Mouse (Mus musculus): ENCODE measurements around the gene 6820408C15Rik. TPM values are rescaled to one million over a fixed set of nuclear protein-coding genes. Genes with fewer than 3 reads are reported as not detected.
"Not testable (repeated sequence)": the region's sequence is repeated elsewhere in the genome, so short reads cannot be mapped to it uniquely, and the experiment has no call there.

Gene 6820408C15Rik
- polyA plus RNA-seq, 1 experiment, result 8.1 TPM

DNA sequence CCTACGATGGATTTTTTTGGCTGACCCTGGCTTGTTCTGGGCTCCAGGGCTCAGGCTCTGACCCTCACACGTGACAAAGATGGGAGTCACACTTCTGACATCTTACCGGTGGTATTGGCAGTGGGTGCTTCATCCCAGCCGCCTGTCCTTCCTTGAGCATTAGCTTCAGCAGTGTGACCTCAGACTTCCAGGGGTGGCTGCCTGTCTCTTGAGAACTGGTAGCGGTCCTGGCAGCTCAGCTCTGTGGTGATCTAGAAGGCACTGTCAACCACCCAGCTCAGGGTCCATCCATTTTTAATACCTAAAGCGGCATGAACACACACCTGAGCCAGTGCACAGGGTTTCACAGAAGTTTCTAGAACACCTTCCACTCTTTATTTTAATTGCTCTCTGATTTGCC, 5.6 kb upstream of the 6820408C15Rik start:
- no peak for TF ChIP-seq CTCF (IDR thresholded peaks at IDR 0.05; ENCODE audit: insufficient read depth, low read length)
- no peak for TF ChIP-seq POLR2A (IDR thresholded peaks at IDR 0.05; ENCODE audit: borderline replicate concordance, extremely low read depth, low read depth, low read length)
- WGBS, result 72% methylated on average over 6 of the region's 6 CpGs
- Histone ChIP-seq H3K4me1 (ENCODE audit: control insufficient read depth, insufficient read depth, low read length) (peaks cover 11% of the 10 kb centered on the region; the same call in 1 of the 2 replicates), H3K4me3 (replicated peaks; ENCODE audit: extremely low read depth, low read depth, low read length) (no peak overlapping the region)
- DNase-seq, result no peak

DNA sequence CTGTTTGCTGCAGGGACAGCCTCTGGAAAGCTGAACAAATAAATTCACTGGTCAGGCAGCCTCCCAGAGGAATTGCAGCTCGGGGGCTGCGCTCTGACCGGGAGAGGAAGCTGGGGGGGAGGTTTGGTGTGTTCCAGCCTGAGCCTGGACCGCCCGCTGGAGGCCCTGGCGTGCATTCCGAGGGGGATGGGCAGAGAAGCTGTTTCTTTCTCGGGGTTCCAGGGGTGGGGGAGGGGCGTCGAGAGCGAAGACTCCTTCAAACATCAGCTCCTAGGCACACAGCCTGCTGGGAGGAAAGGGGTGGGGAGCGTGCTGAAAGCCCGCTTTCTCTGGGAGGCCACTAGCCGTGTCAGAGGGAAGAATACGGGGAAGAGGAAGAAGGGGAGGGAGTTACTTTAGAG, 4.4 kb upstream of the 6820408C15Rik start:
- TF ChIP-seq POLR2A (IDR thresholded peaks at IDR 0.05; ENCODE audit: borderline replicate concordance, extremely low read depth, low read depth, low read length) (no peak), CTCF (IDR thresholded peaks at IDR 0.05; ENCODE audit: insufficient read depth, low read length) (no peak)
- 7% methylated on average over 15 of the region's 15 CpGs for WGBS
- DNase-seq, result peak; percentile 48
- no peak overlapping the region for H3K4me3 ChIP-seq (replicated peaks; ENCODE audit: extremely low read depth, low read depth, low read length)
- H3K4me1 ChIP-seq (ENCODE audit: control insufficient read depth, insufficient read depth, low read length), result peaks cover 8% of the 10 kb centered on the region; the same call in 1 of the 2 replicates

DNA sequence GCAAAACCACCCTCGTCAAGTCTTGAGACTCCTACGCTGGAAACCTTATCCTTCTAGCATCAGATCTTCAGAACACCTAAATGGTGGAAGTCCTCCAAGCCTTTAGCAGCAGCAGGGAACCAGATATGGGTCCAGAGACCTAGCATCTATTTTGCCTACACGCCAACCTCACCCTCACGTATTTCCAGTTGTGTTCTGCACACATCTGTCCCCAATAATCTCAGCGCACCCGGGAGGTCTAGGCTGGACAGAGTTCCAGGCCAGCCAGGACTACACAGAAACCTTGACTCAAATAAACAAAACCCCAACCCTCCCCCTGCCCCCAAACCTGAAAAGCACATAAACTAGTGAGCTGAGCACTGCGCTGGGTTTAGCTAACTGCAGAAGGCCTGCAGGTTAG, 3.9 kb upstream of the 6820408C15Rik start:
- DNase-seq, result no peak
- 50% methylated on average over 7 of the region's 7 CpGs for WGBS
- H3K4me3 ChIP-seq (replicated peaks; ENCODE audit: extremely low read depth, low read depth, low read length), result no peak overlapping the region

DNA sequence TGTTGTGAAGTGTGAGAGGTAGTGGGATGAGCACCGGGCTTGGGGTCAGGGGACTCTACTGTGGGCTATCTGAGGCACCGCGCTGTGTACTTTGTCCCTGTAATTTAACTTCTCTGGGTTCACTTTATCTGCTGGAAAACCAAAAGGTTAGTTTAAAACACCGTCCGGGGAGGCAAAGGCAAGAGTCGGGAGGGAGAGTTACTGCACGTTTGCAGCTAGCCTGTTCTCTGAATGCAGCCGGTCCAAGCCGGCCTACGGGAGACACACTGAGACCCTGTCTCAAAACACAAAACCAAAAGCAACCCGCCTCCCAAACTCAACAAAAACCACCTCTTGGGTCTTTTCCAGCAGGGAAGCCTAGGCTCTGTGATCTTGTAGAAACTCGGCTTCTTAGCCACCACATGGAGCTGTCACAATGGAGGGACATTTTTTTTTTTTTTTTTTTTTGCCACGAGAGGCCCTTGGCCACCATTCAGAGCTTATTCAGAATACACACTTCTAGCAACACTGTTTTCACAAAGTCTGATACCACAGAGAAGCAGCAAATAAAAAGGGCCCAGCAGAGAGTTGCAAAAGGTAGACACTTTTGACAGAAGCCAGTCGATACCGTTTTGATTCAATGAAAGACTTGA, 2.7 kb upstream of the 6820408C15Rik start:
- 45% methylated on average over 15 of the region's 15 CpGs for WGBS
- TF ChIP-seq CTCF (IDR thresholded peaks at IDR 0.05; ENCODE audit: insufficient read depth, low read length), result no peak
- TF ChIP-seq POLR2A (IDR thresholded peaks at IDR 0.05; ENCODE audit: borderline replicate concordance, extremely low read depth, low read depth, low read length), result no peak
- H3K4me1 ChIP-seq (ENCODE audit: control insufficient read depth, insufficient read depth, low read length), result peaks cover 6% of the 10 kb centered on the region; the same call in 1 of the 2 replicates
- no peak overlapping the region for H3K4me3 ChIP-seq (replicated peaks; ENCODE audit: extremely low read depth, low read depth, low read length)
- no peak for DNase-seq

More for the DNA sequence above, 3.9 kb upstream of the 6820408C15Rik start:
- no peak for TF ChIP-seq CTCF (IDR thresholded peaks at IDR 0.05; ENCODE audit: insufficient read depth, low read length)
- no peak for TF ChIP-seq POLR2A (IDR thresholded peaks at IDR 0.05; ENCODE audit: borderline replicate concordance, extremely low read depth, low read depth, low read length)
- H3K4me1 ChIP-seq (ENCODE audit: control insufficient read depth, insufficient read depth, low read length), result peaks cover 6% of the 10 kb centered on the region; the same call in 1 of the 2 replicates

GRCm38 (mm10) chr2:152413158-152413764, 2.1 kb upstream of the 6820408C15Rik start:
- no peak for DNase-seq
- 36% methylated on average over 21 of the region's 21 CpGs for WGBS
- peak overlapping the region; percentile 14 for H3K4me3 ChIP-seq (replicated peaks; ENCODE audit: extremely low read depth, low read depth, low read length)
- TF ChIP-seq POLR2A (IDR thresholded peaks at IDR 0.05; ENCODE audit: borderline replicate concordance, extremely low read depth, low read depth, low read length), result no peak
- TF ChIP-seq CTCF (IDR thresholded peaks at IDR 0.05; ENCODE audit: insufficient read depth, low read length), result no peak
- H3K4me1 ChIP-seq (ENCODE audit: control insufficient read depth, insufficient read depth, low read length), result peaks cover 6% of the 10 kb centered on the region; the same call in 1 of the 2 replicates

DNA sequence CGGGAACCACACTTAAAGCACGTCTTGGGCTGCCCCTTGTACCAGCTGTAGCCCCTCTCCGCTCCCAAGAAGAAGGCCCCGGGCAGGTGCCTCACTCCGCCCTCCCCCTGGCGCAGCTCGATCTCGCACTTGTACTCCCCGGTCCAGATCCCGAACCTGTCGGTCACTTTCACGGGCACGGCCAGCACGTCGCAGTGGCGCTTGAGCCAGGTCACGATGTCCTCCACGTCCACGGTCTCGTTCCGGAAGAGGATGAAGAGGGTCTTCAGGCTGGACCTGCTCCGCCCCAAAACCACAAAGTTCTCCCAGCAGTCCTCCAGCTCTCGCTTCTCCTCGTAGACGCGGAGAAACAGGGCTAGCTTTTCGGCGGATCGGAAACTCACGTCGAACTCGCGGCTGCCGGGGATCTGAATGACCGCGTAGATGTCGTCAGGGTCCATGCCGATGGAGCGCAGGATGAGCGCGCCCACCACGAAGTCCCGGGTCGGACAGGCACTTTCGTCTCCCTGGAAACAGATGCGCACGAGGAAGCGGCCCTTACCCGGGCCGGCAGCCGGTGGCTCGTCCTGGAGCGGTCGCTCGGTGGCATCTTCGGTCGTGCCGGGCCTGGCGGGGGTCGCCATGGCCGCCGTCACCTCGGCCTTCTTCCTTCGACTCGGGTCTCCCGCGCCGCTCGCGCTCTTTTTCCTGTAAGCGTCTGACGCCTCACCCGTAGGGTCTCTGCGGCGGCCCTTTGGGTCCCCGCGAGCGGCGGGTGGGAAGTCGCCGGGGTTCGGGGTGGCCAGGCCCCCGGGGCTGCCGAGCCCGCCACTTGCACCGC, 1.4 kb upstream of the 6820408C15Rik start:
- peak overlapping the region; percentile 87 for H3K4me3 ChIP-seq (replicated peaks; ENCODE audit: extremely low read depth, low read depth, low read length)
- 2% methylated on average over 86 of the region's 86 CpGs for WGBS
- H3K4me1 ChIP-seq (ENCODE audit: control insufficient read depth, insufficient read depth, low read length), result peaks cover 6% of the 10 kb centered on the region; the same call in 1 of the 2 replicates
- DNase-seq, result peak; percentile 61
- no peak for TF ChIP-seq POLR2A (IDR thresholded peaks at IDR 0.05; ENCODE audit: borderline replicate concordance, extremely low read depth, low read depth, low read length)
- no peak for TF ChIP-seq CTCF (IDR thresholded peaks at IDR 0.05; ENCODE audit: insufficient read depth, low read length)

DNA sequence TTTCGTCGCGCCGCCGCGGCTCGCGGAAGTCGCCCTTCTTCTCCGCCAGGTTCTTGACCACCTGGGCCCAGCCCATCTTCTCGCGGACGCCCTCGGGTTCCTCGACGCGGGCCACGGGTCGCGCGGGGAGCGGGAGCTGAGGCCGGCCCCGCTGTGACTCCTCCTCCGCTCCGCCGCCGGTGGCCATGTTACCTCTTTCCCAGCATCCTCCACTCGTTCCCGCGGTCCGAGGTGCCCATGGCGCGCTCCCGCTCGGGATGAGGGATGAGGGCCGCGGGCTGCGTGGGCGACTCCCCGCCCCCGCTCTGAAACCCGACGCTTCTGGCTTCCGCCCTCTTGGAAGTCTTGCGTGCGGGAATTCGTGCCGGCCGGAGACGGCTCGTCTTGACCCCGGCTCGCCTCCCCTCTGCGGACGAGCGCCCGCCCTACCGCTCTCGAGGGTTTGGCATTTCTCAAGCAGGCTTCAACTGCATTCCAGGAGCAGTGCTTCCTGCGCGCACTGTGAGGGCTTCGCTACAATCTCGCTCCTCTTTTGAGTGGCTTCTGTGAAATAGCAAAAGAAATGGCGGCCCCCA, 709 bp upstream of the 6820408C15Rik start, which contains the start of gene Zcchc3:
Zcchc3 (minus strand) TSS at position 437 of the 575 bp plus-strand sequence.
- Histone ChIP-seq H3K4me3 (replicated peaks; ENCODE audit: extremely low read depth, low read depth, low read length) (peak within 1 kb of the TSS; percentile 87), H3K4me1 (ENCODE audit: control insufficient read depth, insufficient read depth, low read length) (peaks cover 6% of the 10 kb centered on the region; the same call in 1 of the 2 replicates)
- TF ChIP-seq CTCF (IDR thresholded peaks at IDR 0.05; ENCODE audit: insufficient read depth, low read length) (no peak), POLR2A (IDR thresholded peaks at IDR 0.05; ENCODE audit: borderline replicate concordance, extremely low read depth, low read depth, low read length) (peak; percentile 57)
- under 1% methylated on average over 61 of the region's 65 CpGs for WGBS
- peak; percentile 87 for DNase-seq

DNA sequence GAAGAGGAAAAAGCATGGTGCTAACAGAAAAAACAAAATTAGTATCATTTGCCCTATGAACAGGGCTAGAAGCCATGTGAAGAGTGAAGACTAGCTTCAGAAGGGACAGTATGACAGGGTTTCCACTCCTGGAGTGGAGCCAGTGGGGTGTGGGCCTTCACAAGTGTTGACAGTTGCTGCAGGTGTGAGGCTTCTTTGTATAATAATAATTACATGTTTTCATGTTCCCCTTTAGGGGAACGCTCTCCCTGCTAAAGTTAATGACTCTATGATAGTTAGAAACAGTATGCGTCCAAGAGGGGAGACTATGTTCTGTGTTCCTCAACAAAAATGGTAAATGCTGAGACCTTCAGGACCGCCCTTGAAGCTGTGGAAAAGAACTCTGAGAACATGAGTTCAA, 399 bp downstream of the 6820408C15Rik start:
- over 99% methylated on average over 3 of the region's 3 CpGs for WGBS
- peaks cover 6% of the 10 kb centered on the region; the same call in 1 of the 2 replicates for H3K4me1 ChIP-seq (ENCODE audit: control insufficient read depth, insufficient read depth, low read length)
- DNase-seq, result no peak
- TF ChIP-seq CTCF (IDR thresholded peaks at IDR 0.05; ENCODE audit: insufficient read depth, low read length) (no peak), POLR2A (IDR thresholded peaks at IDR 0.05; ENCODE audit: borderline replicate concordance, extremely low read depth, low read depth, low read length) (no peak)
- H3K4me3 ChIP-seq (replicated peaks; ENCODE audit: extremely low read depth, low read depth, low read length), result no peak overlapping the region

GRCm38 (mm10) chr2:152427493-152427892, 12.1 kb downstream of the 6820408C15Rik start:
- no peak for DNase-seq
- no peak overlapping the region for H3K4me3 ChIP-seq (replicated peaks; ENCODE audit: extremely low read depth, low read depth, low read length)
- WGBS, result 26% methylated on average over 12 of the region's 12 CpGs
- no peaks in the 10 kb centered on the region for H3K4me1 ChIP-seq (ENCODE audit: control insufficient read depth, insufficient read depth, low read length)
- TF ChIP-seq POLR2A (IDR thresholded peaks at IDR 0.05; ENCODE audit: borderline replicate concordance, extremely low read depth, low read depth, low read length), result no peak
- TF ChIP-seq CTCF (IDR thresholded peaks at IDR 0.05; ENCODE audit: insufficient read depth, low read length), result no peak

DNA sequence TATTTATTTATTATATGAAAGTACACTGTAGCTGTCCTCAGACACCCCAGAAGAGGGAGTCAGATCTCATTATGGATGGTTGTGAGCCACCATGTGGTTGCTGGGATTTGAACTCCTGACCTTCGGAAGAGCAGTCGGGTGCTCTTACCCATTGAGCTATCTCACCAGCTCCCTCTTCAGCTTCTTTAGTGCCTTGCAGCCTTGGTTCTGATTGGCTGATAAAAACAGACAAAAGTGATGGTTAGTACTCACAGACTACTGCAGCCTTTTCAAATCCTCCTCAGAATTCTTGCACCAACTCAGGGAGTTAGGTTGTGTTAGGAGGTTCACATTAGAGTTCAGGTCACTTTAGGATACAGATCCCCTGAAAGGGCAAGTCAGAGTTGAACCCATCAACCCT, 13.1 kb downstream of the 6820408C15Rik start:
- not testable (repeated sequence) for H3K4me3 ChIP-seq (replicated peaks; ENCODE audit: extremely low read depth, low read depth, low read length); H3K4me1 ChIP-seq (ENCODE audit: control insufficient read depth, insufficient read depth, low read length); DNase-seq
- whole genome bisulfite sequencing, result 76% methylated on average over 2 of the region's 2 CpGs

Data from lung, adult 2 months (tissue).